Mouse (Mus musculus) ES-E14 (cell line): ENCODE measurements around the gene Usp49.

Source experiments
- CHD2 ChIP-seq: IDR thresholded peaks from 2 replicates; pipeline ENCODE4 v1.6.1; 2014; ENCODE audit warnings: mild to moderate bottlenecking, low read depth, low read length, inconsistent platforms
- HCFC1 ChIP-seq: IDR thresholded peaks from 2 replicates; pipeline ENCODE4 v1.6.1; 2012; ENCODE audit warnings: low read length, inconsistent platforms, borderline replicate concordance; ENCODE audit not compliant: insufficient read depth
- MAFK ChIP-seq: IDR thresholded peaks from 2 replicates; pipeline ENCODE4 v1.6.1; 2014; ENCODE audit warnings: mild to moderate bottlenecking, low read depth, low read length, inconsistent platforms; ENCODE audit not compliant: insufficient read depth
- ZC3H11A ChIP-seq: IDR thresholded peaks from 2 replicates; pipeline ENCODE4 v1.6.1; 2012; ENCODE audit warnings: low read depth, mild to moderate bottlenecking, inconsistent platforms, low read length, borderline replicate concordance
- ZNF384 ChIP-seq: IDR thresholded peaks from 2 replicates; pipeline ENCODE4 v1.6.1; 2012; ENCODE audit warnings: low read depth, low read length, inconsistent platforms

DNA sequence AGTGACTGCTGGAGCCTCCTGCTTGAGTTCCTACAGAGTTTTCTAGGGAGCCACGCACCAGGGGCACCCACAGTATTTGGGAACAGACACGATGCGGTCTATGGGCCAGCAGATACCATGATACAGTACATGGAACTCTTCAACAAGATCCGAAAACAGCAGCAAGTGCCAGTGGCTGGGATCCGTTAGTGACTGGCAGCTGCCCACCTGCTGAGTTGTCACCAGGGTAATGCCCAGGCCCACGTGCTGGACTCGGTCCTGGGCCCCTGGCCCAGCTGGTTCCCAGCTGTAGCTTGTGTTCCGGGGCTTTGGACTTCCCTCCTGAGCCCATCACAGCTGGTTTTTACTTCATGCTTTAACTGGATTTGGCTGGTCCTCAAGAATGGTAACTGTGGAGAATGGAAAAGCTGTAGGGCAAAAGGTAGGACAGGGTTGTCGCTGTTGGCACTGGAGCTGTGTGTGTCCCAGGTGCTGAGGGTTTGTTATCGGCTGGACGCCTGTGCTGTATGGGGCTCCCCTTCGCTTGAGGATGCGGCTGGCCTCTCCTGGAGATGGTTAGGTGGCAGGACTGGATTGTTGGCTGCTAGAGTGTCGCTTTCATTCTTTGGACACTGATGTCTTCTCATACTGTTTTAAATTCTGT is 7.5 kb upstream of the Usp49 start:
- no peak for TF ChIP-seq ZC3H11A
- no peak for TF ChIP-seq ZNF384
- TF ChIP-seq CHD2, result no peak
- no peak for TF ChIP-seq HCFC1
- TF ChIP-seq MAFK, result no peak
